Mouse (Mus musculus): ENCODE measurements at regions not wholly inside any gene's neighbourhood (a gene's known extent, or its start where the extent isn't known, plus 50 kb on each side); places are given as distances from the start of the nearest gene placed in this dataset.

DNA sequence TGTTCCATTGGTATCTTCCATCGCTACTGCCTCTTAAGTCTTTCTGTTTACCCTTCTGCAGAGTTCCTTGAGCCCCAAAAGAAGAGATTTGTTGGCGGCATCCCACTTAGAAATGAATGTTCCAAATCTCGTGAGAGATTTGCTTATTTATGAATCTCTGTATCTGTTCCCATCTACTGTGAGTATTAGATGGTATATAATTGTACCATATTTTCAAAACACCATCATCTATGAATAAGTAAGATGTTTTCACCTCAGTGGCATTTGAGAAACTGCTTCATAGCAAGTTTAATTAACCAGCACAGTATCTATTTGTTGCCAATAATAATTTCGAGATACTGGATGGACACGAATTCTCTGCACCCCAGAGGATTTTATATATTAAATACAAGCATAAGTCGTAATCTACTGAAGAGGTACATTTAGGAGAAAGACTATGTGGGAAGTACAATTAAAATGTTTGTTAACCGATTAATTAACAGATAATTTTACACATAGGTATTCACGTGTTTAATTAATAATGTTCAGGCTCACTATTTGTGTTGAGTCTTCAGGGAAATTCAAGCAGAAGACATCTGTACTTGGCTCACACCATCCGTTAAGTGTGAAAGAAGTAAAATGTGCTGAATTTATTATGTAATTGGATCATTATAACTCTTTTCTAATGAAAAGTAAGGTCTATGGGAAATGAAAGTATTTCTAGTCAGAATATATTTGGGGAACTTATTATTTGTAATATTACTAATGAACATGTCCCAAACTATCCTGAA is 224.0 kb upstream of the Xrcc4 start:
- TF ChIP-seq CTCF (IDR thresholded peaks at IDR 0.05; ENCODE audit: insufficient read depth, low read length) (no peak), POLR2A (IDR thresholded peaks at IDR 0.05; ENCODE audit: borderline replicate concordance, extremely low read depth, low read depth, low read length) (no peak)

All from lung, adult 2 months (tissue).